Mouse (Mus musculus): ENCODE data around the gene Btbd16. TPM values are rescaled to one million over a fixed set of nuclear protein-coding genes. Genes with fewer than 3 reads are reported as not detected.

The Btbd16 gene
- polyA plus RNA-seq (2016; fragmentation: Nextera tagmentation; extraction: Ambion mirVana), result 0.15 TPM in 1 of 2 replicates, not detected in the other

- Histone ChIP-seq H3K4me2 (replicated peaks) (no peak within 1 kb of the TSS), H3K27ac (no peak within 1 kb of the TSS), H3K9me3 (no peaks in the 10 kb centered on the region), H3K36me3 (no peaks in the 10 kb centered on the region), H3K4me1 (no peaks in the 10 kb centered on the region), H3K9ac (no peak within 1 kb of the TSS), H3K4me3 (no peak within 1 kb of the TSS), H3K27me3 (replicated peaks) (no peaks in the 10 kb centered on the region)
- ATAC-seq (ENCODE audit: low FRiP score, low read depth), result no peak
- WGBS, result 58% methylated on average over 9 of the region's 9 CpGs
These were observed at the start of gene Btbd16 for GRCm38 (mm10) chr7:130773914-130774630. Gene Btbd16, plus strand, starts transcription at chr7:130774069.

- no peaks in the 10 kb centered on the region for H3K9me3 ChIP-seq
- H3K4me3 ChIP-seq, result no peak overlapping the region
- no peak overlapping the region for H3K4me2 ChIP-seq (replicated peaks)
- ATAC-seq (ENCODE audit: low FRiP score, low read depth), result no peak
- peaks cover 2% of the 10 kb centered on the region; the same call in 1 of the 2 replicates for H3K4me1 ChIP-seq
- no peak overlapping the region for H3K27ac ChIP-seq
- WGBS, result 74% methylated on average over 3 of the region's 3 CpGs
- H3K36me3 ChIP-seq, result peaks cover 52% of the 10 kb centered on the region
- no peak overlapping the region for H3K9ac ChIP-seq
- H3K27me3 ChIP-seq (replicated peaks), result no peaks in the 10 kb centered on the region
These were observed 47.7 kb upstream of the Btbd16 start for GRCm38 (mm10) chr7:130726185-130726584.

GRCm38 (mm10) chr7:130726724-130727422 lies 47.0 kb upstream of the Btbd16 start:
- no peak overlapping the region for H3K9ac ChIP-seq
- no peak overlapping the region for H3K4me2 ChIP-seq (replicated peaks)
- H3K9me3 ChIP-seq, result no peaks in the 10 kb centered on the region
- H3K36me3 ChIP-seq, result peaks cover 52% of the 10 kb centered on the region
- 77% methylated on average over 8 of the region's 8 CpGs for WGBS
- no peak for ATAC-seq (ENCODE audit: low FRiP score, low read depth)
- no peak overlapping the region for H3K4me3 ChIP-seq
- H3K27ac ChIP-seq, result no peak overlapping the region
- H3K4me1 ChIP-seq, result peaks cover 8% of the 10 kb centered on the region; the same call in 1 of the 2 replicates
- H3K27me3 ChIP-seq (replicated peaks), result no peaks in the 10 kb centered on the region

- no peak for ATAC-seq (ENCODE audit: low FRiP score, low read depth)
- 96% methylated on average over 4 of the region's 4 CpGs for WGBS
- Histone ChIP-seq H3K27ac (no peak overlapping the region), H3K27me3 (replicated peaks) (no peaks in the 10 kb centered on the region), H3K9ac (no peak overlapping the region), H3K4me2 (replicated peaks) (no peak overlapping the region), H3K9me3 (no peaks in the 10 kb centered on the region), H3K36me3 (peaks cover 52% of the 10 kb centered on the region), H3K4me3 (no peak overlapping the region), H3K4me1 (peaks cover 12% of the 10 kb centered on the region; the same call in 1 of the 2 replicates)
These were observed 46.3 kb upstream of the Btbd16 start for GRCm38 (mm10) chr7:130727560-130727959.

GRCm38 (mm10) chr7:130731792-130732191 lies 42.1 kb upstream of the Btbd16 start:
- no peak for ATAC-seq (ENCODE audit: low FRiP score, low read depth)
- 76% methylated on average over 7 of the region's 7 CpGs for WGBS
- H3K9ac ChIP-seq, result no peak overlapping the region
- H3K4me1 ChIP-seq, result peaks cover 18% of the 10 kb centered on the region
- H3K36me3 ChIP-seq, result peaks cover 56% of the 10 kb centered on the region
- H3K4me2 ChIP-seq (replicated peaks), result no peak overlapping the region
- H3K4me3 ChIP-seq, result no peak overlapping the region
- H3K27ac ChIP-seq, result no peak overlapping the region; the same call in 1 of the 2 replicates
- H3K9me3 ChIP-seq, result no peaks in the 10 kb centered on the region
- H3K27me3 ChIP-seq (replicated peaks), result no peaks in the 10 kb centered on the region

- 0 out of 2 replicates have a peak, but pooled peaks have one; percentile 17 for ATAC-seq (ENCODE audit: low FRiP score, low read depth)
- WGBS, result 50% methylated on average over 6 of the region's 6 CpGs
- H3K36me3 ChIP-seq, result peaks cover 63% of the 10 kb centered on the region
- no peak overlapping the region for H3K4me3 ChIP-seq
- peaks cover 18% of the 10 kb centered on the region for H3K4me1 ChIP-seq
- H3K27me3 ChIP-seq (replicated peaks), result no peaks in the 10 kb centered on the region
- H3K27ac ChIP-seq, result peak overlapping the region; percentile 26; the same call in 1 of the 2 replicates
- H3K9ac ChIP-seq, result no peak overlapping the region
- H3K4me2 ChIP-seq (replicated peaks), result no peak overlapping the region
- no peaks in the 10 kb centered on the region for H3K9me3 ChIP-seq
These were observed 41.0 kb upstream of the Btbd16 start for GRCm38 (mm10) chr7:130732908-130733307.

- H3K9me3 ChIP-seq, result no peaks in the 10 kb centered on the region
- no peak overlapping the region for H3K4me2 ChIP-seq (replicated peaks)
- ATAC-seq (ENCODE audit: low FRiP score, low read depth), result no peak
- peaks cover 63% of the 10 kb centered on the region for H3K36me3 ChIP-seq
- no peaks in the 10 kb centered on the region for H3K27me3 ChIP-seq (replicated peaks)
- H3K27ac ChIP-seq, result no peak overlapping the region
- WGBS, result 92% methylated on average over 8 of the region's 8 CpGs
- H3K4me3 ChIP-seq, result no peak overlapping the region
- H3K9ac ChIP-seq, result no peak overlapping the region
- H3K4me1 ChIP-seq, result peaks cover 18% of the 10 kb centered on the region
These were observed 40.4 kb upstream of the Btbd16 start for GRCm38 (mm10) chr7:130733423-130733822.

- H3K36me3 ChIP-seq, result peaks cover 63% of the 10 kb centered on the region
- no peaks in the 10 kb centered on the region for H3K27me3 ChIP-seq (replicated peaks)
These were observed 39.6 kb upstream of the Btbd16 start for GRCm38 (mm10) chr7:130734195-130734787.

GRCm38 (mm10) chr7:130741099-130741498 lies 32.8 kb upstream of the Btbd16 start:
- WGBS, result 86% methylated on average over 4 of the region's 4 CpGs
- peaks cover 98% of the 10 kb centered on the region for H3K36me3 ChIP-seq

More at GRCm38 (mm10) chr7:130734195-130734787, 39.6 kb upstream of the Btbd16 start:
- Histone ChIP-seq H3K4me3 (no peak overlapping the region), H3K4me1 (peaks cover 18% of the 10 kb centered on the region), H3K9me3 (no peaks in the 10 kb centered on the region), H3K4me2 (replicated peaks) (no peak overlapping the region), H3K27ac (no peak overlapping the region), H3K9ac (no peak overlapping the region)
- WGBS, result 97% methylated on average over 2 of the region's 2 CpGs
- ATAC-seq (ENCODE audit: low FRiP score, low read depth), result no peak

GRCm38 (mm10) chr7:130743239-130744025 lies 30.4 kb upstream of the Btbd16 start:
- Histone ChIP-seq H3K27ac (no peak overlapping the region), H3K9ac (no peak overlapping the region), H3K36me3 (peaks cover 90% of the 10 kb centered on the region), H3K4me2 (replicated peaks) (no peak overlapping the region), H3K4me1 (0 out of 2 replicates have a peak, but pooled peaks cover 4% of the 10 kb centered on the region), H3K4me3 (no peak overlapping the region), H3K9me3 (no peaks in the 10 kb centered on the region), H3K27me3 (replicated peaks) (no peaks in the 10 kb centered on the region)
- ATAC-seq (ENCODE audit: low FRiP score, low read depth), result no peak
- 79% methylated on average over 9 of the region's 9 CpGs for WGBS

More at GRCm38 (mm10) chr7:130741099-130741498, 32.8 kb upstream of the Btbd16 start:
- no peak overlapping the region for H3K4me3 ChIP-seq
- no peak overlapping the region for H3K4me2 ChIP-seq (replicated peaks)
- H3K27ac ChIP-seq, result no peak overlapping the region
- H3K4me1 ChIP-seq, result no peaks in the 10 kb centered on the region
- no peak for ATAC-seq (ENCODE audit: low FRiP score, low read depth)
- H3K27me3 ChIP-seq (replicated peaks), result no peaks in the 10 kb centered on the region
- no peak overlapping the region for H3K9ac ChIP-seq
- H3K9me3 ChIP-seq, result no peaks in the 10 kb centered on the region

GRCm38 (mm10) chr7:130749165-130749564 lies 24.7 kb upstream of the Btbd16 start:
- 90% methylated on average over 4 of the region's 4 CpGs for WGBS
- Histone ChIP-seq H3K4me3 (no peak overlapping the region), H3K27me3 (replicated peaks) (no peaks in the 10 kb centered on the region), H3K4me2 (replicated peaks) (no peak overlapping the region), H3K9me3 (no peaks in the 10 kb centered on the region), H3K4me1 (peaks cover 35% of the 10 kb centered on the region), H3K9ac (no peak overlapping the region), H3K27ac (peak overlapping the region; percentile 54; the same call in 1 of the 2 replicates), H3K36me3 (peaks cover 59% of the 10 kb centered on the region)
- ATAC-seq (ENCODE audit: low FRiP score, low read depth), result no peak
